Mouse (Mus musculus): Measurements from ENCODE around the gene 4930505A04Rik. TPM values are rescaled to one million over a fixed set of nuclear protein-coding genes. Genes with fewer than 3 reads are reported as not detected.

4930505A04Rik gene
- not detected in 2 replicates for polyA plus RNA-seq (2012; rRNA removed)

GRCm38 (mm10) chr11:30471751-30472593, at the start of gene 4930505A04Rik:
Gene 4930505A04Rik, minus strand, starts transcription at chr11:30471827.

Other genes starting within 250 kb of the 4930505A04Rik start
- gene Sptbn1, start 203.7 kb downstream of the 4930505A04Rik start, polyA plus RNA-seq (2012; rRNA removed): 10.5 and 10.7 TPM in 2 replicates
- 2.9 and 3.2 TPM in 2 replicates for gene Acyp2, start 177.8 kb upstream of the 4930505A04Rik start, polyA plus RNA-seq (2012; rRNA removed)

All from liver, embryonic 14 days (tissue).